Mouse (Mus musculus) cerebellum, adult 8-10 months (tissue): ENCODE results near the gene 1700086D15Rik.
A peak's percentile ranks its signal among the peaks of the same experiment; 100 is the strongest.

ENCODE experiments used
- DNase-seq: peaks from one replicate; pipeline ENCODE4 v3.0.0; 2022

The 1700086D15Rik gene

DNA sequence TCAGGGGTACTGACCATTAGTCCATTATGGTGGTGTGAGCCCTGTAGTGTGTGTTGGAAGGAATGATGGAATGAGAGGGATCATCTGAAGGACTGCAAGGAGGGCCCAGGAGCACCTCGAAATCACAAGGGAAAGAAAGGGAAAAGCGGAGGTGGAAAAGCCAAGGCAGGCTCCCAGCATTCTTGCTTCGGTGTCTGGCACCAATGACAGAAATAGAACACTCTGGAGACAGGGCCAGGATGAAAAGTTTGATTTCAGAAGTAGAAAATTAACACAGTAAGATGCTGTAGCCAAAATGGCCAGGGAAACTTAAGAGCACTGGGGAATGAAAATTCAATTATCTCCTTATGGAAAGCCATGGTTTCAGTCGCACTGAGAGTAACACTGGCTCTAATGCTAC is 26.0 kb downstream of the 1700086D15Rik start:
- DNase-seq, result no peak

DNA sequence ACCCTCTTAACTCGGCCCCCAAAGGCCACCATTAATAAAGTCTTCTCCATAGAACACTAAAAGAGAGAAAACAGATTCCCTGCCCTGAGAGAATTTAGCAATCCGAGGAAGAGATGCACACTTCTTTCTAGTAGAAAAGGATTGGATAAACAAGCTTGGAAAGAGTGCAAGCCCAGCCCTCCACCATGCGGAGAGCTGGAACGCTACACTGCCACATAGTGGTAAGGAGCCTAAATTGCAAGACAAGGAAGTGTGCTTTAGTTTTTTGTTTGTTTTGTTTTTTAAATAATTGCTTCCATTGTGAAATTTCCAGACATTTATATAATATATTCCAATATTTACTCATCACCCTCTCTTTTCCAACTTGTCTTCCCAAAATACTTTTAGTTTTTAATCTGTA is 30.6 kb downstream of the 1700086D15Rik start:
- no peak for DNase-seq

DNA sequence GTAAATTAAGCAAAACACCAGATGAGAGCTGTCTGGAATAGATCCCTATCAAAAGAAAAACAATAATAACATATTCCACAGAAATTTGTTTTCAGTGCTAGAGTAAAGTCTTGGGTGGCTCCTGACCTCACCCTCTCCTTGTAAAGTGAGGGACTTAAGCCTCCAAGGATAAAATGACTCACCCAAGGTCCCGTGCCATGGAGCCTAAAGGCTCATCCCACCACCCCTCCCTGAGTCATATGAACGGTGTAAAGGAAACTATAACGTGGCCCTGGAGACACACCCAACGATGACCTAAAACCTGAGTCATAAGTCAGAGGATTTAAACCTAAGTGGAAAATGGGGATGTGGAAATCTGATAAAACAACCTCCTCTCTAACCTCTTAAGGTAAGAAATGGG is 31.0 kb downstream of the 1700086D15Rik start:
- DNase-seq, result no peak

DNA sequence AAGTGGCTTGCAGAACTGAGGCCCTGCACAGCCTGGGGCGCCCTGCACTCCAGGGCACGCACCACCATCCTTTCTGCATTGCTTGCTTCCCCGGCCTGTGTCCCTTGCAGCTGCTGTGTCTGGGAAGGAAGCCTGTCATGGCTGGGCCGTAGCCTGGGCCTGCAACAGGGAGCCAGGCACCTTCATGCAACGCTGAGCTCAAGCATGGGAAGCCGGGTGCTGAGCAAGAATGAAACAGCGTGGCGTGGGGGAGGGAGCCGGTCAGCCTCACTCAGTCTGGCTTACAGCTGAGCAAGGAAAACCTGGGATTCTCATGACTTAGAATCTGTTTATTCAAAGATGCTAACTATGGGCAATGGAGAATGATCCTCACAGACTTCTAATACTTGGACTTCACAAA is 33.1 kb downstream of the 1700086D15Rik start:
- DNase-seq, result no peak

DNA sequence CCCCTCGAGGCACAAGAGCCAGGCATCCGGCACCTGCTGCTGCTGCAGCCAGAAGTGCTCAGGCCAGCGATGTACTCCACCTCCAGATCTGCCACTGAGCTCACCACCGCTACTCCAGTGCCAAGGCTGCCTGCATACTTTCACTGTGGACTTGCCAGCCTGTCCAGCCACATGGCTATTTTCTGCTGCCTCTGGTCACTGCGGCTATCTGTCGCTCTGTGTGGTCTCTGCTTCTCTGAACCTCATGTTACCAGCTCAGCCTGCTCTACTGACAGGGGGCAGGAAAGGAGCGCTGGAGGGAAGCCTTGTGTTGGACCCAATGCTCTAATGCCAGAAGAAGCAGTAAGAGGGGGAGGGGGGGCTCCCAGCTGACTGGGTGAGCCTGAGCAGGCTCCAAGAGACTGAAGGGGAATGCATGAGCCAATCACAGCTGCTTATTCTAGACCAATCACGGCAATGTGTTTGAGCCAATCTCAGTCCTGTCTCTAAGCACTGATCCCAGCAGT is 34.7 kb downstream of the 1700086D15Rik start:
- DNase-seq, result no peak

DNA sequence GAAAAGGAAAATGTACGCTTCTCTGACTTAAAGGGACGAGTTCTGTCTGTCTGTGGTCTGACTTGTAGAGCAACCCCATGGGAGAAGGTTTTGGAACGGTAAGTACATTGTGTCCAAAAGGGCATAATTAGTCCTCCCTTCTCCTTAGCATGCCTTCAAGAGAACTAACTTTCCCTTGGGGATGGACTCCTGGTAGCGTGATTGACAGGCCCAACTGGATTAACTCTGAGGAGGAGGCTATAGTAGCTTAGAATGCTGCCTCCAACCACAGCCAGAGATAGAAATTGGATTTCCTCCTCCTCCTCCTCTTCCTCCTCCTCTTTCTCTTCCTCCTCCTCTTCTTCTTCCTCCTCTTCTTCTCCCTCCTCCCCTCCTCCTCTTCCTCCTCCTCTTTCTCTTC is 39.4 kb downstream of the 1700086D15Rik start:
- no peak for DNase-seq

DNA sequence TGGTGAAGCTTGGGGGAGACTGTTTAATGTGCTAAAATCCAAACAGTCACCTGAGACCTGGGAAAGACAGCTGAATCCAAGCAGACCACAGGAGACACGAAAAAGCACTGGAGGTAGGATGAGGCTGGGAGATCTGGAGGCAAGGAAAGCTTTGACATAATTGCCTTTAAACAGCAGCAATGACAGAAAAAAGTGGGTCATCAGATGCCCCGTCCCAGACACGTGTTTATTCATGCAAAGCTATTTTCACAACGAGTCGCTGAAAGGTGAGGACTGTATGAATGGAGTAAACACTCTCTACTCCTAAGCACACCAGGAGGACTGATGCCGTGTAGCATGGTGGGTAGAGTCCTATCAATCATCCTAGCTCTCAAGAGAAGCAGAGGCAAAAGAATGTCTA is 43.9 kb downstream of the 1700086D15Rik start:
- no peak for DNase-seq

DNA sequence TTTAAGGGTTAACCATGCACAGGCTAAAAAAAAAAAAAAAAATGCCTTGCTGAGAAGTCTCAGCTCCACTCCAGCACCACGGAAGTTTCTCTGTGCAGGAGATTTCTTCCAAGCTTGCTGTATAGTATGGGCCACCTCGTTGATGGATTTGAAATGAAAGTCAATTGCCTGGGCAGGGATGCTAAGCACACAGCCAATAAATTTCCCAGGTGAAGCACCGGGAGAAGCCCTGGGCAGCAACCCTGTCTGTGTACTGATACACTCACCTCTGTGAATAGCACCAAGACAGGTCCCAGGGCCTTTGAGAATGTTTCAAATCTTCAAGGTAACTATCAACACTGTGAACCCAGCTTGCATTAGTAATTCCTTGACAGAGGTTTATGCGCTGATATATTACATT is 47.6 kb downstream of the 1700086D15Rik start:
- no peak for DNase-seq

DNA sequence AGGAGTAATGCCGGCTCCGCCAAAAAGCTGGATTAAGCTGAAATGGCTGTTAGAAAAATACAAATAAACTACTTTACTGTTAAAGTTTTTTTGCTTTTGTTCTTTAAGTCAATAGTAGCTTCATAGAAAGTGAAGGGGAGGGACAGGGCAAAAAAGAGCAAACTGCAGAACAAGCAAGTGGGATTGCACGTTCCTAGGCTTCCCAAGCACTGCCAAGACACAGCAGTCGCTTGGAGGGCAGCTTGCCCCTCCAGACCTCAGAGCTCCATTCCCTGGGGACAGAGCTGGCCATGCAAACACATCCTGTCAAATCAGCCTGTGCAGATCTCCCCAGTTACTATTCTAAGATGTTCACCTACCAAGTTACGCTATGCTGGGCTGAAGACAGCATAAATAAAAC is 48.0 kb downstream of the 1700086D15Rik start:
- no peak for DNase-seq

DNA sequence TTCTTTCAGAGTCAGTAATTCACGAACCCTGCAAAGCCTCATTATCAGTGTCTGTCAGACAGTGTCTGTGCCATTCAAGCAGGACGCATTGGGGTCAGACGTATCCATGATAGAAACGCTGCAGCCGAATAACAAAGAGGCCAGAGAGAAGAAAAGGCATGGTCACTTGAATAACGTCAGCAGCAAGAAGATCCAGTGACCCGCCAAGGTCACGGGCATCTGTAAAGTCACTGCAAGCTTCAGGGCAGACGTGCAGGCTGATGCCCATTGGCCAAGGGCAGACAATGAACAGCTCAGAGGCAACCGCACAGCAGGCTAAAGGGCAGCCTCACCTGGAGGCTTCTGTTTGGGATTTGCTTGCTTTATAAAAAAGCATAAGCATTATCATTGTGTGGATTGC is 49.6 kb downstream of the 1700086D15Rik start:
- no peak for DNase-seq

DNA sequence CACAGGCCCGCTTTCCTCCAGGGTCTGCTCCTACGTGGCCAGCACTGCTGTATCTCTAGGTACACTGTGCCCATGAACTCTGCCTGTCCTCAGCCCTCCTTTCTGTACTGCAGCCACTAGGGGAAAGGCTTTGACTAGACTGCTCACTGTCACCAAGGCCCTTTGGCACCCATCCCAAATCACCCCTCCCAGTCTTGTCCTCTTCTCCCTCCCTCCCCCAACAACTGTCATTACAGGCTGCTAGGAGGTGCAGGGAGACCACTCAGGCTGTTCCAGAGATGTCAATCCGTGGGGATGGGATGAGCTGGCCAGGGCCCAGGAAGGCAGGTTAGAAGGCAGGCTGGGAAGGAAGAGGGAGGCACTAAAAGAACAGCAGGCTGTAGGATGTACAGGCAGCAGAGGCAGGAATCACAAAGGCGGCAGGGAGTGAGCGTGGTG is 51.9 kb downstream of the 1700086D15Rik start:
- no peak for DNase-seq

DNA sequence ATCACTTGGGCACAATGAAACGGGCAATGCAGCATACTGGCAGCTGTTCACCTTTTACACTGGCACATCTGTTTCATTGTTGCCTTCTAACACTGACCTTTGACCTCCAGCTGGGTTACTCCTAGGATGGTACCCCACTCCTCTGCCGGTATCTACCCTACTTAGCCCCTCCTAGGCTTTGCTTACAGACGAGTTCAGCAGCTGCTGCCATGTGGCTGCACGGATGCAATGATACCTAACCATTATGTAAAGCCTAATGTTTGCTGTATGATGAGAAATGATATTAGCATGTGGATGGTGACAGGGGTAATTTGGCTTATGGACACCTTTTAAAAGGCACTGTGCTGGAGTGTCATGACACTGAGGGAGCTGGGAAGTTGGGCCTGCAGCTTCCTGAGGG is 52.5 kb downstream of the 1700086D15Rik start:
- DNase-seq, result no peak

DNA sequence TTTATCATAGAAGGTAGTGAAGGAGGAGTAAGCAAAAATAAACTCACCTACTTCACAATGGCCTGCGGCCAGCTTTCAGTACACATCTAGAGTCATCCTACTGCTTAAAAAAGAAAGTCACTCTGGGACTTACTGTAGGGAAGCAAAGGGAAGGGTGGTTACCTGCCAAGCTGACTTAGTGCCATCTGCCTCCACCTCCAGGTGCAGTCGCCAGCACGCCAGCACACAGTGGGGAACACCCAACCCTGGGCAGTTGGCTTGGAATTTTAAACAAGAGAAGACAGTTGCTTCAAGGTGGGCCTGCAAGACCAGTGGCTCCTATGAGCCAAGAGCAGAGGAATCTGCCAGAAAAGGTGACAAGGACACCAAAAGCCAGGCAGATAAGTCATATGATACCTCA is 55.6 kb downstream of the 1700086D15Rik start:
- DNase-seq, result peak; percentile 76
